Mouse (Mus musculus) brain, embryonic 14.5 days (tissue): Measurements from ENCODE around the gene Myo7a. TPM values are rescaled to one million over a fixed set of nuclear protein-coding genes. Genes with fewer than 3 reads are reported as not detected.

Experiments
- DNase-seq: peaks from one replicate; pipeline ENCODE4 v3.0.0-alpha.2; 2011; ENCODE audit warnings: low read depth
- CTCF ChIP-seq: fragments of 200-500 bp; IDR thresholded peaks from 2 replicates; pipeline ENCODE4 v1.5.1; 2012; ENCODE audit warnings: inconsistent platforms, mild to moderate bottlenecking, moderate library complexity, borderline replicate concordance; ENCODE audit not compliant: insufficient read depth, insufficient read length; ENCODE audit errors: extremely low read depth
- POLR2A ChIP-seq: fragments of 200-500 bp; IDR thresholded peaks from 2 replicates; pipeline ENCODE4 v1.6.1; 2012; ENCODE audit warnings: mild to moderate bottlenecking, inconsistent platforms, borderline replicate concordance; ENCODE audit not compliant: poor library complexity, insufficient read depth, insufficient read length, severe bottlenecking; ENCODE audit errors: extremely low read depth
- polyA plus RNA-seq: library from polyadenylated mRNA; depleted of rRNA; stranded (reverse); fragments of >200 nt; gene quantifications from 2 replicates; pipeline ENCODE4 v1.2.3, GENCODE M21; 2012

The Myo7a gene
- polyA plus RNA-seq, 1 experiment: 42.1 TPM

DNA sequence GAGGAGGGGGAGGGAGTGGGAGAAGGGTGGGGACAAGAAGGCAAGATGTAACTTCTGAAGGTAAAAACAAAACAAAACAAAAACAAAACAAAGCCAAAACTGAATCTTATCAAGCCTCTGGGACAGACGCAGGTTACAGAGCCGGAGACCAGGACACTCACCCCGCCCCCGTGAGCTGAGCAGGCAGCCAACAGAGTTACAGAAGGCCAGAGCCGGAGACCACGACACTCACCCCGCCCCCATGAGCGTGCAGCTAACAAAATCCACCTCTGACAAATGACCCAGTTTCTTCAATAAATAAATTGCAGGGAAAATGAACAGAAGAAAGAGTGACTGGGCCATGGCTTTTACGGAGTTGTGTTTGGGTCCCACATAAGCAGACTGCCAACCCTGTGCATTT, 19.9 kb upstream of the Myo7a start:
- no peak for TF ChIP-seq POLR2A
- TF ChIP-seq CTCF: no peak
- no peak for DNase-seq

DNA sequence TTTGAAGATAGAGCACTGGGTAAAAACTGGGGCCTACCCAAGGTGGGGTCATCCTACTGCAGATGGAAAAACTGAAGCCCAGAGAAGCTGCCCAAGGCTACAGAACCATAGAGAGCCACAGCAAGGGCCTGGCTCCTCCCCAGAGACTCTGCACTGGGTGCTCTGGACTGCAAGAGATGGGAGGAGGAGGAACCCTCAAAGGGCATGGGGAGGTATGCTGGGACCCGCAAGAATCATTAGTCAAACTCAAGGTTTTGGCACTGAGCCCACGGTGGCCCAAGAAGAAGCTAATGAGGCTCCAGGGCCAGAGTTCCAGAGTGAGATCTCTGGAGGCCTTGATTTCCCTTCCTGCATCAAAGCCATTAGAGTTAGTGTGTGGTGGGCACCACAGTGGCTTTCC, 18.7 kb upstream of the Myo7a start:
- no peak for TF ChIP-seq POLR2A
- no peak for DNase-seq

DNA sequence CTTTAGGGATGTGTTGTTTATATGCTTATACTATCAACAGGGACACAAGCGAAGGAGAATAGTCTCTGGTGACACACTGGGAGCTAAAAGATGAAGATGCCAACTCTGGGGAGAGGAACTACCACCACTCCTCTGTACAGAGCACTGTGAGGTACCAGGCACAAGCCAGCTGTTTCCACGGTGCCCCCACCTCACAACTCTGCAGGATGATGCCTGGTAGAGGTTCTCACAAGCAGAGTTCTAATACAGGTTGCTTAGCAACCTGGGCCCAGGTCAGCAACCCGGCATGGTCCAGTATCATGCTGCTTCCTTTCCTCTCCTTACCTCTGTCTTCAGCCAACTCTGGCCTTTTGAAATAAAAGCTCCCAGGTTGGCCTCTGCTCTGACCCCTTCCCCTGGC, 18.3 kb upstream of the Myo7a start:
- TF ChIP-seq CTCF: no peak
- TF ChIP-seq POLR2A: no peak
- no peak for DNase-seq

DNA sequence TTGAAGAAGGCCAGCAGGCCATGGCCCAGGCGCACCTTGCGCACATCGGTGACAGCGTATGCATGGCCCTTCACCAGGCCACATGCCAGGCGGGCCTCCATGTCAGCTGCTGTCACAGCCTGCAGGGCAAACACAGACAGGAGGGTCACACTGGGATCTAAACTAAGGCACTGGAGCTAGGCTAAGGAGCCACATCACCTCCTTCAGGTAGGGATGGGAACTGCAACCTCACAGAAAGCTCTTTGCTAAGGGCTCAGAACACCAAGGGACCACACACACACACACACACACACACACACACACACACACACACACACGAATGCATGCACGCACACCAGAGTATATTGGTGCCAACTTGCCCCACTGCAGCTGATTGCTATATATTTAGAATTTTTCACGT, 12.4 kb upstream of the Myo7a start:
- DNase-seq: no peak
- TF ChIP-seq POLR2A (no peak), CTCF (peak; percentile 14; the same call in 1 of the 2 replicates)

DNA sequence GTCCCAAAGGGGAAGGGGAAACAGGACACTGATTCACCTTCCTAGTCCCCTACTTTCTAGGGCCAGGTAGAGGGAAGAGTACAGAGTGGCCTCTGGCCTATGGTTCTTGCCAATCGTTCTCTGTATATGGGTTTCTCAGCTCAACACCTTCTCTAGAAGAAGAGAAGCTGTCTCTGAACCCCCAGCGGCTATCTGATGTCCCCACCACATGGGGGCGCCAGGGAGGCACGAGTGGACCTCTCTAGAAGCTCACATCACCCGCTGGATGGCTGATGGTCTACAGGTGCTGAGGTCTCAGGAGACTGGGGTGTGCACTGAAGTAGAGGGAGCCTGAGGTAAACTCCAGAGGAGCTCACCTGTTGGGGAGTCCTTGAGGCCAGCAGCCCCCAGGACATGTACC, 6.1 kb upstream of the Myo7a start:
- peak; percentile 28; the same call in 1 of the 2 replicates for TF ChIP-seq CTCF
- TF ChIP-seq POLR2A: no peak
- DNase-seq: no peak

DNA sequence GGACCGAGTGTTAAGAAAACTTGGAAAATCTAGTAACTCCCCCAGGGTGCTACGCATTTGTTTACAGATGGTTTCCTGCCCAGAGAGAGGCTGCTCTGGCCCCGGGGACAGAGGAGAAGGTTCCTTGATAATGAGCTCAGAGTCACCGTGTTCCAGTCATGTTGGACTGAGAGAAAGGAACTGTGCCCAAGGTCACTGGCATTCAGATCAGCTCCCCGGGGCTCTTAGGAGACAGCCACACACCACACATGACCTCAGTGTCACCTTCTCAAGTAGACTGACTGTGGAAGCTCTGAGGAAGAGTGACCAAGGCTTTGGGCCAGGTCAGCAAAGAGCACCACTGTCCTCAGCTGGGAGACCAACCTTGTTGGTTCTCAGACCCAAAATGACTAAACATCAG, 5.4 kb upstream of the Myo7a start:
- no peak for DNase-seq

DNA sequence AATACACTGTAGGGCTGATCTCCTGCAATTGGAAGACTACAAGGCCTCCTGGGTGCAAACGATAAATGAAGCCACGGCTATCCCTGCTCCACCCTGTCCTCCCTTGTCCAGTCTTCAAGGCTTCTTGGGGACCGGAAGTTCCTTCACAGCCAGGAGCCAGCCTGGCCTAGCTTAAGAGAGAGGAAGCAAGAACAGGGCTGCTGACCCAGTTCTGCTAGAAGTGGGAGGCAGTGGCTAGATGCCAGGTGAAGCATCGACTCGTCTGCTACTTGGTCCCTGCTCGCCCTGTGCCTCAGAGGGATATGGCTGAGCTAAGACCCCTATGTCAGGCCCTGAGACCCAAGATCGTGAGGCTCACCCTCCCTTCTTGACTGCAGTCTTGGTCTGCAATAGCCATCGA, 2.3 kb upstream of the Myo7a start:
- DNase-seq: no peak

More for the DNA sequence above, 5.4 kb upstream of the Myo7a start:
- TF ChIP-seq POLR2A: no peak
- no peak for TF ChIP-seq CTCF

DNA sequence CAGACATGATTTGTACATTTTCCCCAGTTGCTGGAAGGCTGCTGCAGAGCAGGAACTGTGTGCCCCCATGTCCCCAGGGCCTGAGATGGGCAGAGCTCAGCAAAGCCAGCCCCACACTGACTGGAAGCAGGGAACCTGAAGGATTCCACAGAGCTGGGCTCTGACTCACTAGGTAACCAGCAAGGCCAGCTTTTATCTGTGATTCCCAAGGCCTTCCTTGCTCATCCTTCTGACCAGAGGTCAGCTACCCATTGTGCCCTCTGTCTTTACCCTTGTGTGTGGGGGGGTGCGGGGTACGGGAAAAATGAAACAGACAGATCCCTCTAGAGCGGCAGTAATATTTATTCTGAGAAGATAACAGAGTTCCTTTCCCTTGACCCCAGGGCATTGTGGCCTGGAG, 1.9 kb upstream of the Myo7a start:
- TF ChIP-seq POLR2A: no peak
- TF ChIP-seq CTCF: no peak
- DNase-seq: no peak

More for the DNA sequence above, 2.3 kb upstream of the Myo7a start:
- TF ChIP-seq CTCF: no peak
- TF ChIP-seq POLR2A: no peak

DNA sequence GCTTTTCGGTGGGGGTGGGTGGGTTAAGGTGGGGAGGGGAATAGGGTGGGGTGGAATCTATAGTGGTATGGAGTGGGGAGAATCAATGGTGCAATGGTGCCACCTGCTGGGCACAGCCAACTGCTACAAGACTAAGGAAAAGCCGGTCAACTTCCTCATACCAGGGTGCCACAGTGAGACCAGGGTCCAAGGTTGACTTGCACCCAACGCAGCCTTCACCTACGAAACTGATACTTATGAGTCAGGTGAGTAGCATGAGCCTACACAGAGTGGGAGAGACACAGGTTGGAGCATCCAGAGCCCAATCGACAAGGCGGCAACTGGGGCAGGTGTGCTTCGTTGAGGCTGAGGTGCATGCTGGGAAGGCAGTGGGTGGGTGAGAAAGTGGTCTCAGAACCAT, 1.0 kb upstream of the Myo7a start:
- TF ChIP-seq POLR2A (no peak), CTCF (peak; percentile 84)
- peak; percentile 77 for DNase-seq

DNA sequence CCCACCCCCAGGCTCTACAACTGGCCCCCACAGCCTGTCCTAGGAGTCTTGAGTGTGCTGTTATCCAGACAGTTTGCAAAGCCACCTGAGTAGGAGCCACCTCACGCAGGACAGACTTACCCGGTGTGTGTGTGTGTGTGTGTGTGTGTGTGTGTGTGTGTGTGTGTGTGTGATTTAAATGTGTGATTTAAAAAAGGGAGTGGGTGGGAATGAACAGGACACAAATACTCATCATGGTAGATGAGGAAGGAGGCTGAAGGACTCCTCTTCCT, 573 bp upstream of the Myo7a start:
- no peak for DNase-seq
- TF ChIP-seq CTCF: no peak
- TF ChIP-seq POLR2A: no peak

DNA sequence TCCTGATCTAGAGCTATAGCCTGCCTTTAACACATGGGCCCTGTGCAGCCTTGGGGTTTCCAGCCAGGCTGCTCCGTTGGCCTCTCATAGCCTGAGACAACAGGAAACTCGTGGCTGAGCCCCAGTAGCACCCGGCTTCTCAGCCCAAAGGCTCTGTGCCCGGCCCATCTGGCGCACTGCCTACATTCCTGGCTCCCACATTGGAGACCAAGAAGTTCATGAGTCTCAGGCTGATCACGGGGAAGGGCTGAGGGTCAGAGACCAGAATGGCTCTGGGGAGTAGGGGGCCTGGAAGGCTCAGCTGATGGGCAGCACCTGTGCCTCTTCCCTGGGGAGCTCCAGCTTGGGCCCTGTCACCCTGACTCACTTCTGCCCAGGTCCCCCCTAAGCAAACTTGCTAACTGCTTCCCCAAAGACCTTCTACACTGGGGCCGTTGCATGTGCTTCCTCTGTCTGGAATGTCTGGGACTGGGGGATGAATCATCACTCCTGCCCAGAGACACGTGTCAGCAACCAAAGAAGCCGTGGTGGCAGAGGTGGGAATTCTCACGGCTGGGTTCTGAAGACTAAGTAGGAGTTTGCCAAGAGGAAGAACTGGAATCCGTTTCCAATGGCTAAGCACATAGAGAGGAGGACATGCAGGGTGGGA, 2.2 kb downstream of the Myo7a start:
- DNase-seq: peak; percentile 48
- TF ChIP-seq CTCF: no peak
- no peak for TF ChIP-seq POLR2A

DNA sequence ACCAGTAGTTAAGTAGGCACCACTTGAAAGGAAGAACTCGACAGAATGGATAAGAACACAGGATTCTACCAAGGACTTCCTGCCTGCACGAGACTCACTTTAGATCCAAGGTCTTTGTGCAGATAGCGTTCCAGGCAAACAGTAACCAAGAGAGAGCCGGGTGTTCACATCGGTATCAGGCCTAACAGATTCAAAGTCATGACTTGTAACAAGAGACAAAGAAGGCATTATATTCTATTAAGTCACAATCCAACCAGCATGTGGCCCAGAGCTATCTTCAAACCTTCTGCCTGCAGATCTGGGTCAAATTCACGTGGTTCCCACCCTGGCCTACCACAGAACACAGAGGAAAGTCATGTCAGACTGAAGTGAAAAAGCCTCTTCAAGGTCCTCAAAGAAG, 4.7 kb downstream of the Myo7a start:
- DNase-seq: no peak
- TF ChIP-seq CTCF (no peak), POLR2A (no peak)

DNA sequence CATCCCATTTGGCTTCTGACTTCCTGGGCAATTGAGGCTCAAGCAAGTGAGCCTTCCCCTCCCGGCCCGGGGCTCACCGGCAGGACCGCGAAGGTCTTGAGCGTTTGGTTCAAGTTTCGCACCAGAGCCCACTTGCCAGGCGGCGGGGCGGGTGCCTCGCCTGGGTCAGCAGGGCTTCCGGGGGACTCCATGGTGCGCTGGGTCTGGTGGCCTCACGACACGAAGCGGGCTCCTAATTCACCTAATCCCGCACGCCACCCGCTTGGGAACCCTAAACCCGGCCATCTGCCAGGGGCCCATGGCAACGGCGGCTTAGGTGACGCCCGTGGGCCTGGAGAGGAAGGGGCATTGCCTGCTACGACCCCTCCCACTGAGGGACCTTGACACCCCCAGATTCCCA, 8.1 kb downstream of the Myo7a start:
- DNase-seq: peak; percentile 16
- TF ChIP-seq CTCF: no peak
- no peak for TF ChIP-seq POLR2A

DNA sequence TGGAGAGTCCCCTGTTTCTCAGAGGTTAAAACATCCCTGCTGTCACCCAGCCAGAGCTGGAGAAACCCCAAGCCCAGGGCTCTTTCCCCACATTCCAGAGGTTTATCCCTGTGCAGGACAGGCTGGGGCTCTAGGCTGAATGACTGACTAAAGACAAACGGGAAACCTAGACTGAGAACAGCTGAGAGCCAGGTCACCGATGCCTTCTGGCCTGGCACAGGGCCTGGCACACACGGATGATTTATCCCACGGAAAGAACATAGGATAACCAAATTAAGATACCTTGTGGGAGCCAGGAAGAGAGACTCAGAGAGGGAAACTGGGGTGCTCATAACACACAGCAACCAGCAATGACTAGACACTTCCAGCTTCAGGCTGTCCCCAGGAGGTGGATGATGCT, 9.6 kb downstream of the Myo7a start:
- TF ChIP-seq CTCF: no peak
- no peak for TF ChIP-seq POLR2A
- no peak for DNase-seq

DNA sequence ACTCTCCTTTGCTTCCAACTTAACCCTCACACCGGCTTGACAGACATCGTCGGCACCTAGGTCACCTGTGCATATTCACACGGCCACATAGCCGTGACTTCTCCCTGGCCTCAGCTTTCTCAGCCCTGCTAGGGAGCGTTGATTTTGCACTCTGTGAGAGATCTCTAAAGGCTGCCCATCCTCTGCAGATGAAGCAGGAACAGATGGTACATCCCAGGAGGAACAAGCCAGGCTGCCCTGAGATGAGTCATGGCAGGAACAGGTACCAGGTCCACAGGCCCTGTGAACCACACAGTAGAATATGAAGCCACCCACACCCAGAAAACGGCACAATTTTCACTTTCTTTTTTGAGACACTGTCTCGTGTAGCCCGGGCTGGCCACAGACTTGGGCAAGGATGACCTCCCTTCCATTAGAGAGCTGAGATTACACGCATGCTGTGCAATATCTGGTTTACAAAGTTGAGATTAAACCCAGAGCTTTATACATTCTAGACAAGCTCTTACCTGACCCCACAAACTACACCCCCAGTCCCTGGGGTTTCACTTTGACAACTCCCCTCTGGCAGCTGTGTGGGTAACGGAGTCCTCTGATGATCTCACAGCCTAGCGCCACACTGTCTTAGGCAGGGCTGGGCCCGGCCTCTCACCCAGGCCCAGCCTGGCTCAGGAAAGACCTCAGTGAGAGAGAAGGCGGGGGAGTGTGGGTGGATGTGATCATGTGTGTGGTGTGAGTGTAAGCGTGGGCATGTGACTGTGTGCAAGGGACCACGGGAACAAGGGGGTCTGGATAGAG, 10.5 kb downstream of the Myo7a start:
- no peak for DNase-seq

DNA sequence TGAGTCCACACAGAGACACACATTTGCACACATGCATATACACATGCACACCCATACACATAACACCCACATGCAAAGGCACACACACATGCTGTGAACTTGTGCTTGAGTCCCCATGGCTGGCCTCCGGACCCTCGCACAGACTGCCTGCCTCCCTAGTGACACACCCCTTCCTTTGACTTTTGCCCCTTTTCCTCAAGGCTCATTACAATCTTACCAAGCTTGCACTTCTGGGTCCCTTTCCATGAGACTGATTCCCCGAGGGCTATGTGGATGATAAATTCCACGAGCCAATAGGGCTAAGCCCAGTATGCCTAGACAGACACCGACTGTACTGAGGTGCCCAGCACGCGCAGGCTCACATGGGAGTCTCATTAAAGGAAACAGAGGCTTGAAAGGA, 13.1 kb downstream of the Myo7a start:
- no peak for DNase-seq
- TF ChIP-seq POLR2A: no peak
- TF ChIP-seq CTCF: no peak

More for the DNA sequence above, 10.5 kb downstream of the Myo7a start:
- TF ChIP-seq CTCF: no peak
- TF ChIP-seq POLR2A: no peak
